Mouse (Mus musculus): ENCODE measurements at regions not wholly inside any gene's neighbourhood (a gene's known extent, or its start where the extent isn't known, plus 50 kb on each side); places are given as distances from the start of the nearest gene placed in this dataset.

- TF ChIP-seq CTCF (IDR thresholded peaks at IDR 0.05; ENCODE audit: low read depth) (no peak), EP300 (IDR thresholded peaks at IDR 0.05; ENCODE audit: low read depth) (no peak)
These were observed 513.1 kb downstream of the Kctd12 start for GRCm38 (mm10) chr14:102469326-102469725.
